Mouse (Mus musculus) CH12.LX (cell line): ENCODE results near the gene Cbfa2t2. TPM values are rescaled to one million over a fixed set of nuclear protein-coding genes. Genes with fewer than 3 reads are reported as not detected.

Experiments used
- DNase-seq: peaks from one replicate; pipeline ENCODE4 v3.0.0-alpha.2; 2013; ENCODE audit errors: extremely low read depth
- H3K27ac ChIP-seq: 2 replicates; pipeline ENCODE4 v1.5.1; 2012; ENCODE audit warnings: low read depth, mild to moderate bottlenecking, control low read depth, moderate library complexity; ENCODE audit not compliant: insufficient read depth
- H3K27me3 ChIP-seq: replicated peaks from 2 replicates; pipeline ENCODE3; 2012; ENCODE audit warnings: inconsistent platforms
- H3K36me3 ChIP-seq, 2 experiments: replicated peaks in 1 of 2; 2 replicates each; pipeline versions ENCODE3 to v1.6.1; 2012; ENCODE audit warnings: inconsistent platforms in 1 of 2, low read length in 1 of 2, mild to moderate bottlenecking in 1 of 2, mixed read lengths in 1 of 2, moderate library complexity in 1 of 2; ENCODE audit not compliant: control insufficient read depth in 1 of 2, insufficient read depth in 1 of 2
- H3K4me1 ChIP-seq, 2 experiments: 2 replicates each; pipeline ENCODE4 v1.6.1; 2012; ENCODE audit warnings: inconsistent platforms in 1 of 2, moderate library complexity in 1 of 2; ENCODE audit not compliant: insufficient read depth in 2 of 2, control insufficient read depth in 1 of 2
- H3K4me2 ChIP-seq: 2 replicates; pipeline ENCODE4 v1.6.1; 2012; ENCODE audit warnings: low read depth, mild to moderate bottlenecking, control low read depth; ENCODE audit not compliant: poor library complexity, insufficient read depth, severe bottlenecking
- H3K4me3 ChIP-seq, 3 experiments: fragments of 150-350 bp in 1 of 3; sonication (generic) in 1 of 3; replicated peaks in 1 of 3; 2 replicates each; pipeline versions ENCODE3 to v1.5.1; 2011 to 2012; ENCODE audit warnings: low read depth in 2 of 3, low read length in 2 of 3, mild to moderate bottlenecking in 2 of 3, moderate library complexity in 2 of 3, control low read depth in 1 of 3, improper control_type of control experiment in 1 of 3, inconsistent platforms in 1 of 3, mixed read lengths in 1 of 3; ENCODE audit not compliant: poor library complexity in 1 of 3
- H3K79me2 ChIP-seq: replicated peaks from 2 replicates; pipeline ENCODE4 v1.6.1; 2012; ENCODE audit warnings: mild to moderate bottlenecking, moderate library complexity; ENCODE audit not compliant: control insufficient read depth, poor library complexity, insufficient read depth, severe bottlenecking; ENCODE audit errors: extremely low read depth
- H3K9ac ChIP-seq: 2 replicates; pipeline ENCODE4 v1.6.1; 2012; ENCODE audit warnings: low read depth, mild to moderate bottlenecking, control low read depth, moderate library complexity; ENCODE audit not compliant: insufficient read depth
- H3K9me3 ChIP-seq: replicated peaks from 2 replicates; pipeline ENCODE3; 2012; ENCODE audit warnings: low read length, inconsistent platforms, mixed read lengths
- CHD2 ChIP-seq: IDR thresholded peaks from 2 replicates; pipeline ENCODE4 v1.6.1; 2011; ENCODE audit warnings: low read length, improper control_type of control experiment
- E2F4 ChIP-seq: IDR thresholded peaks from 2 replicates; pipeline ENCODE4 v1.6.1; 2011; ENCODE audit warnings: low read depth, low read length, improper control_type of control experiment; ENCODE audit not compliant: insufficient replicate concordance
- ELF1 ChIP-seq: IDR thresholded peaks from 2 replicates; pipeline ENCODE4 v1.6.1; 2014; ENCODE audit warnings: low read depth, mild to moderate bottlenecking, inconsistent platforms, low read length, improper control_type of control experiment
- EP300 ChIP-seq: IDR thresholded peaks from 2 replicates; pipeline ENCODE4 v1.6.1; 2011; ENCODE audit warnings: low read length, improper control_type of control experiment
- ETS1 ChIP-seq: conservative IDR thresholded peaks from 2 replicates; pipeline ENCODE4 v1.6.1; 2012; ENCODE audit warnings: low read depth, mild to moderate bottlenecking, inconsistent platforms, low read length, improper control_type of control experiment, moderate library complexity
- GABPA ChIP-seq: IDR thresholded peaks from 2 replicates; pipeline ENCODE4 v1.6.1; 2012; ENCODE audit warnings: low read depth, low read length, improper control_type of control experiment, inconsistent platforms; ENCODE audit not compliant: insufficient replicate concordance
- IRF4 ChIP-seq: IDR thresholded peaks from 2 replicates; pipeline ENCODE4 v1.6.1; 2014; ENCODE audit warnings: low read depth, mild to moderate bottlenecking, inconsistent platforms, low read length, improper control_type of control experiment
- JUND ChIP-seq: conservative IDR thresholded peaks from 2 replicates; pipeline ENCODE4 v1.6.1; 2011; ENCODE audit warnings: low read depth, low read length, improper control_type of control experiment
- KAT2A ChIP-seq: IDR thresholded peaks from 2 replicates; pipeline ENCODE4 v1.6.1; 2012; ENCODE audit warnings: low read length, improper control_type of control experiment, inconsistent platforms; ENCODE audit not compliant: insufficient replicate concordance
- MAFK ChIP-seq: IDR thresholded peaks from 2 replicates; pipeline ENCODE4 v1.6.1; 2011; ENCODE audit warnings: low read length, improper control_type of control experiment; ENCODE audit not compliant: insufficient replicate concordance
- MEF2A ChIP-seq: IDR thresholded peaks from 2 replicates; pipeline ENCODE4 v1.6.1; 2014; ENCODE audit warnings: low read depth, mild to moderate bottlenecking, inconsistent platforms, low read length, improper control_type of control experiment, borderline replicate concordance
- MXI1 ChIP-seq: IDR thresholded peaks from 2 replicates; pipeline ENCODE4 v1.6.1; 2011; ENCODE audit warnings: mild to moderate bottlenecking, low read depth, low read length, improper control_type of control experiment
- NELFE ChIP-seq: IDR thresholded peaks from 2 replicates; pipeline ENCODE4 v1.6.1; 2011; ENCODE audit warnings: low read depth, low read length, improper control_type of control experiment
- NRF1 ChIP-seq: IDR thresholded peaks from 2 replicates; pipeline ENCODE4 v1.6.1; 2014; ENCODE audit warnings: low read depth, mild to moderate bottlenecking, inconsistent platforms, low read length, improper control_type of control experiment, moderate library complexity
- POLR2A ChIP-seq: IDR thresholded peaks from 2 replicates; pipeline ENCODE4 v1.6.1; 2011; ENCODE audit warnings: low read depth, mild to moderate bottlenecking, improper control_type of control experiment, low read length
- POLR2AphosphoS2 ChIP-seq: IDR thresholded peaks from 2 replicates; pipeline ENCODE4 v1.6.1; 2011; ENCODE audit warnings: low read depth, low read length, improper control_type of control experiment
- RAD21 ChIP-seq: IDR thresholded peaks from 2 replicates; pipeline ENCODE4 v1.6.1; 2011; ENCODE audit warnings: low read depth, mild to moderate bottlenecking, low read length, improper control_type of control experiment, moderate library complexity
- SIN3A ChIP-seq: IDR thresholded peaks from 2 replicates; pipeline ENCODE4 v1.6.1; 2012; ENCODE audit warnings: low read length, improper control_type of control experiment, inconsistent platforms
- UBTF ChIP-seq: IDR thresholded peaks from 2 replicates; pipeline ENCODE4 v1.6.1; 2012; ENCODE audit warnings: low read depth, mild to moderate bottlenecking, inconsistent platforms, low read length, improper control_type of control experiment, moderate library complexity
- USF1 ChIP-seq: IDR thresholded peaks from 2 replicates; pipeline ENCODE4 v1.6.1; 2014; ENCODE audit warnings: low read depth, mild to moderate bottlenecking, inconsistent platforms, low read length, improper control_type of control experiment
- USF2 ChIP-seq: conservative IDR thresholded peaks from 2 replicates; pipeline ENCODE4 v1.6.1; 2011; ENCODE audit warnings: low read depth, low read length, improper control_type of control experiment
- ZC3H11A ChIP-seq: IDR thresholded peaks from 2 replicates; pipeline ENCODE4 v1.6.1; 2012; ENCODE audit warnings: low read depth, mild to moderate bottlenecking, inconsistent platforms, low read length, improper control_type of control experiment
- ZKSCAN1 ChIP-seq: IDR thresholded peaks from 2 replicates; pipeline ENCODE4 v1.6.1; 2012; ENCODE audit warnings: low read depth, inconsistent platforms, low read length, improper control_type of control experiment, borderline replicate concordance
- dilution Hi-C: fragments of 300-500 bp; cut with MboI; formaldehyde crosslinking; loops from 2 replicates; pipeline ENCODE4 v1.14.3; 2020; ENCODE audit warnings: low sequenced_read_pairs; ENCODE audit not compliant: extremely low pct_unique_long_range_greater_than_20kb, extremely low pct_ligation_motif_present
- in situ Hi-C: fragments of 300-500 bp; cut with MboI; formaldehyde crosslinking; loops from 3 replicates; pipeline ENCODE4 v1.14.3; 2019; ENCODE audit warnings: low sequenced_read_pairs, low pct_ligation_motif_present, low pct_unique_long_range_greater_than_20kb, mixed read lengths
- polyA plus RNA-seq: library from polyadenylated mRNA; unstranded; fragments of >175 nt; gene quantifications from 2 replicates; pipeline ENCODE4 v1.2.1, GENCODE M21; 2012; ENCODE audit warnings: low read depth; ENCODE audit not compliant: insufficient read length
- total RNA-seq, 2 experiments: library from RNA; depleted of rRNA; stranded (reverse); fragments of 300-350 nt in 1 of 2; fragments of >200 nt in 1 of 2; gene quantifications; 2 replicates each; pipeline ENCODE4 v1.2.3; 2012 to 2014

The Cbfa2t2 gene
- total and polyA plus RNA-seq, 3 experiments = 6.0 to 12.6 (median 7.0) TPM

DNA sequence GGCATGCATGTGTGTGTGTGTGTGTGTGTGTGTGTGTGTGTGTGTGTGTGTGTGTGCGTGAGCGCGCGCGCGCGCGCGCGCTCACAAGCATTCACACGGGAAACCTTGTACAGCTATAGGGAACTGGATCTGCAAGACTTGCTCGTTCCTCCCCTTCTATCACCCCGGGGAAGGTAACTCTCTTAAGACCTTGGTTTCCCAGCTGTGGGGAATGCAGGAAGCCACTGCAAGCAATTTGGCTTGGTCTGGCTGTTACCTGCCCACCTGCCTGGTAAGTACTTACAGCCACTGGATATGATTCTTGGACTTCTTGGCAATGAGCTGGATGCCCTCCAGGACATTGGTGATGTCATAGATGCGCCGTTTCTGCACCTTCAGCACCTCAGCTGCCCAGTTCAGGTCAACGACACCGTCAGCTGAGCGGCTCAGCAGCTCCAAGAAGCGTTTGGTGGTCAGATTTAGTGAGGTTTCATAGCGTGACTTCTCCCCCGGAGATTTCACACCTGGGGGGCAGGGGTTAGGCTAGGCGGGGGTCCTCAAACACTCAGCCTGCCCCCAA lies 127.4 kb downstream of the Cbfa2t2 start:
- DNase-seq = no peak
- Histone ChIP-seq H3K9me3 (no peaks in the 10 kb centered on the region), H3K36me3 (peaks cover 39 to 76% of the 10 kb centered on the region in 2 experiments), H3K4me2 (no peak overlapping the region)
- in situ Hi-C loops = no loop called here
- dilution Hi-C loops = no loop called here
- TF ChIP-seq SIN3A = no peak
- no peak for TF ChIP-seq ETS1
- no peak for TF ChIP-seq POLR2AphosphoS2
- no peak for TF ChIP-seq CHD2
- TF ChIP-seq UBTF = no peak
- TF ChIP-seq USF2 = no peak
- TF ChIP-seq USF1 = no peak
- no peak for TF ChIP-seq MXI1
- TF ChIP-seq RAD21 = no peak
- no peak for TF ChIP-seq NRF1
- no peak for TF ChIP-seq ZKSCAN1
- no peak for TF ChIP-seq JUND
- no peak for TF ChIP-seq E2F4
- TF ChIP-seq ZC3H11A = no peak
- TF ChIP-seq MEF2A = no peak
- TF ChIP-seq ELF1 = no peak
- TF ChIP-seq, all 38 proteins: peak for 0
- H3K4me1 ChIP-seq = peaks cover 0 to 32% of the 10 kb centered on the region in 2 experiments; a peak in 2 of 4 replicates
- H3K9ac ChIP-seq = no peak overlapping the region
- no peaks in the 10 kb centered on the region for H3K27me3 ChIP-seq
- H3K79me2 ChIP-seq = peaks cover 20% of the 10 kb centered on the region
- H3K27ac ChIP-seq = no peak overlapping the region
- no peak overlapping the region for H3K4me3 ChIP-seq

DNA sequence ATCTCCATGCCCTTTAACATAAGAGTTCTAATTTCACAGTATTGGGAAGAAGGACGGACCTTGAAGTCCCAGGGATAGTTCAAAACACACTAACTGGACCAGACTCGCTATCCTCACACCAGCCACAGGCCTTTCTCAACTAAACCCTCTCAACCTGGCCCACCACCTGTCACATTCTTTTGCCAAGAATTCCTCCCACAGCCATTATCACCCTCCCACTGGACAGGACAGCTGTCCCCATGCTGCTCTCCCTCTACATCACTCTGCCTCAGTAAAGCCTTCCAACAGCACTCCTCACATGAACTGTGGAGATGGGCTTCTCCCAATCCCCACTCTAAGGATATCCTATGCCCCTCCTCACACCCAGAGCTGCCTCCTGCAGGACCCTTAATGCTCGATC lies 129.3 kb downstream of the Cbfa2t2 start:
- H3K27ac ChIP-seq = no peak overlapping the region
- no peak overlapping the region for H3K4me2 ChIP-seq
- peaks cover 0 to 37% of the 10 kb centered on the region in 2 experiments; a peak in 3 of 4 replicates for H3K4me1 ChIP-seq
- no peaks in the 10 kb centered on the region for H3K9me3 ChIP-seq
- no peaks in the 10 kb centered on the region for H3K27me3 ChIP-seq
- H3K79me2 ChIP-seq = peaks cover 22% of the 10 kb centered on the region
- DNase-seq = no peak
- in situ Hi-C loops (no loop called here), dilution Hi-C loops (no loop called here)
- TF ChIP-seq NELFE (no peak), GABPA (no peak), IRF4 (no peak), KAT2A (no peak), RAD21 (no peak), JUND (no peak), MAFK (no peak), EP300 (no peak), E2F4 (no peak), POLR2A (no peak)
- peaks cover 30 to 58% of the 10 kb centered on the region in 2 experiments for H3K36me3 ChIP-seq
- no peak overlapping the region for H3K4me3 ChIP-seq
- H3K9ac ChIP-seq = no peak overlapping the region
